Mouse (Mus musculus) embryo, embryonic 11.5 days (tissue): ENCODE measurements around the gene Mbd3.

ENCODE experiments used
- DNase-seq: peaks from one replicate; pipeline ENCODE4 v3.0.0-alpha.2; 2012; ENCODE audit warnings: low read depth, low spot score

Mbd3 gene

GRCm38 (mm10) chr10:80396822-80397523 lies 2.4 kb downstream of the Mbd3 start:
- no peak for DNase-seq

GRCm38 (mm10) chr10:80395025-80395627 lies 4.2 kb downstream of the Mbd3 start:
- DNase-seq, result no peak

GRCm38 (mm10) chr10:80392687-80393086 lies 6.7 kb downstream of the Mbd3 start:
- DNase-seq, result no peak

GRCm38 (mm10) chr10:80390697-80391096 lies 8.7 kb downstream of the Mbd3 start:
- DNase-seq, result no peak

GRCm38 (mm10) chr10:80389185-80389708 lies 10.1 kb downstream of the Mbd3 start:
- DNase-seq, result no peak

GRCm38 (mm10) chr10:80388731-80389130 lies 10.6 kb downstream of the Mbd3 start:
- no peak for DNase-seq

- peak; percentile 83 for DNase-seq
Measured at GRCm38 (mm10) chr10:80387522-80387959, 11.8 kb downstream of the Mbd3 start, which contains the start of gene Mex3d. Mex3d (minus strand) TSS chr10:80387659.

GRCm38 (mm10) chr10:80386735-80387471 lies 12.4 kb downstream of the Mbd3 start:
- DNase-seq, result no peak

- no peak for DNase-seq
Measured at GRCm38 (mm10) chr10:80385811-80386734, 13.3 kb downstream of the Mbd3 start.

GRCm38 (mm10) chr10:80385310-80385709 lies 14.0 kb downstream of the Mbd3 start:
- DNase-seq, result no peak

GRCm38 (mm10) chr10:80384709-80385108 lies 14.6 kb downstream of the Mbd3 start:
- no peak for DNase-seq

GRCm38 (mm10) chr10:80384115-80384639 lies 15.2 kb downstream of the Mbd3 start:
- DNase-seq, result no peak

- no peak for DNase-seq
Measured at GRCm38 (mm10) chr10:80383431-80383830, 15.9 kb downstream of the Mbd3 start.

GRCm38 (mm10) chr10:80382641-80383365 lies 16.5 kb downstream of the Mbd3 start:
- no peak for DNase-seq

- DNase-seq, result no peak
Measured at GRCm38 (mm10) chr10:80377716-80378115, 21.6 kb downstream of the Mbd3 start.

- peak; percentile 90 for DNase-seq
Measured at GRCm38 (mm10) chr10:80376160-80376559, 23.2 kb downstream of the Mbd3 start.

GRCm38 (mm10) chr10:80374063-80374462 lies 25.3 kb downstream of the Mbd3 start:
- no peak for DNase-seq

- DNase-seq, result no peak
Measured at GRCm38 (mm10) chr10:80372706-80373105, 26.6 kb downstream of the Mbd3 start.

GRCm38 (mm10) chr10:80371983-80372382 lies 27.4 kb downstream of the Mbd3 start:
- DNase-seq, result no peak

- DNase-seq, result no peak
Measured at GRCm38 (mm10) chr10:80371411-80371966, 27.9 kb downstream of the Mbd3 start.
